Mouse (Mus musculus) kidney, adult 2 months (tissue): Measurements from ENCODE around the gene Actr2.

Source experiments
- CTCF ChIP-seq: fragments of 200-500 bp; conservative IDR thresholded peaks from 2 replicates; pipeline ENCODE4 v1.5.1; 2011; ENCODE audit warnings: low read depth, mild to moderate bottlenecking, control low read depth, low read length, moderate library complexity, mixed read lengths; ENCODE audit not compliant: insufficient read depth, insufficient read length
- POLR2A ChIP-seq: fragments of 200-500 bp; IDR thresholded peaks from one replicate; pipeline ENCODE4 v1.6.1; 2011; ENCODE audit warnings: low read depth, low read length, control low read depth

- no peak for TF ChIP-seq POLR2A
- no peak for TF ChIP-seq CTCF
Observed at GRCm38 (mm10) chr11:20052814-20053536, 59.7 kb downstream of the Actr2 start.
